Mouse (Mus musculus) neural tube, embryonic 14.5 days (tissue): ENCODE results near the gene Fkbp4. TPM values are rescaled to one million over a fixed set of nuclear protein-coding genes. Genes with fewer than 3 reads are reported as not detected.

ENCODE experiments used
- ATAC-seq: fragments of 200-750 bp; cut with Nextera tagmentation; 2 replicates; pipeline ENCODE4 v1.8.0; 2017; ENCODE audit warnings: low read depth, mild to moderate bottlenecking, moderate TSS enrichment, moderate library complexity
- H3K27ac ChIP-seq: fragments of 300-500 bp; sonication (generic); 2 replicates; pipeline ENCODE4 v1.5.1; 2014; ENCODE audit warnings: low read depth, mild to moderate bottlenecking, control low read depth, low read length, moderate library complexity, mixed read lengths
- H3K27me3 ChIP-seq: fragments of 300-500 bp; sonication (generic); 2 replicates; pipeline ENCODE4 v1.6.1; 2014; ENCODE audit warnings: low read length; ENCODE audit not compliant: control insufficient read depth, insufficient read depth
- H3K36me3 ChIP-seq: fragments of 300-500 bp; sonication (generic); 2 replicates; pipeline ENCODE4 v1.6.1; 2014; ENCODE audit warnings: low read length, mixed read lengths; ENCODE audit not compliant: control insufficient read depth, insufficient read depth
- H3K4me1 ChIP-seq: fragments of 300-500 bp; sonication (generic); 2 replicates; pipeline ENCODE4 v1.6.1; 2014; ENCODE audit warnings: low read length; ENCODE audit not compliant: control insufficient read depth, insufficient read depth
- H3K4me2 ChIP-seq: fragments of 300-500 bp; sonication (generic); 2 replicates; pipeline ENCODE4 v1.6.1; 2014; ENCODE audit warnings: mild to moderate bottlenecking, low read depth, low read length, control low read depth
- H3K4me3 ChIP-seq: fragments of 300-500 bp; sonication (generic); 2 replicates; pipeline ENCODE4 v1.5.1; 2014; ENCODE audit warnings: low read depth, low read length, control low read depth, mixed read lengths
- H3K9ac ChIP-seq: fragments of 300-500 bp; sonication (generic); replicated peaks from 2 replicates; pipeline ENCODE4 v1.6.1; 2014; ENCODE audit warnings: low read depth, mild to moderate bottlenecking, control low read depth, low read length, mixed read lengths
- H3K9me3 ChIP-seq: fragments of 300-500 bp; sonication (generic); 2 replicates; pipeline ENCODE4 v1.6.1; 2016; ENCODE audit warnings: low read length; ENCODE audit not compliant: control insufficient read depth
- WGBS: fragments of 180-500 bp; shearing (Covaris S2); extraction: QIAGEN DNeasy Blood & Tissue Kit; methylation state at CpG from one replicate; pipeline ENCODE4 v1.1.7; 2014; 5-methylcytosine and 5-hydroxymethylcytosine counted together
- polyA plus RNA-seq: library from polyadenylated mRNA; unstranded; fragments of >200 nt; fragmentation: Nextera tagmentation; extraction: Ambion mirVana; gene quantifications from 2 replicates; pipeline ENCODE4 v1.2.1, GENCODE M21; 2014

Gene Fkbp4
- polyA plus RNA-seq, 1 experiment from 2014 or later = 277 TPM

- Histone ChIP-seq H3K36me3 (peaks cover 8% of the 10 kb centered on the region; the same call in 1 of the 2 replicates), H3K4me1 (no peaks in the 10 kb centered on the region), H3K9ac (no peak overlapping the region), H3K27me3 (no peaks in the 10 kb centered on the region), H3K9me3 (no peaks in the 10 kb centered on the region), H3K4me2 (no peak overlapping the region), H3K4me3 (no peak overlapping the region), H3K27ac (no peak overlapping the region)
- WGBS = 93% methylated on average over 1 of the region's 1 CpGs
- no peak for ATAC-seq
Observed at GRCm38 (mm10) chr6:128418076-128418475, 20.4 kb downstream of the Fkbp4 start.

DNA sequence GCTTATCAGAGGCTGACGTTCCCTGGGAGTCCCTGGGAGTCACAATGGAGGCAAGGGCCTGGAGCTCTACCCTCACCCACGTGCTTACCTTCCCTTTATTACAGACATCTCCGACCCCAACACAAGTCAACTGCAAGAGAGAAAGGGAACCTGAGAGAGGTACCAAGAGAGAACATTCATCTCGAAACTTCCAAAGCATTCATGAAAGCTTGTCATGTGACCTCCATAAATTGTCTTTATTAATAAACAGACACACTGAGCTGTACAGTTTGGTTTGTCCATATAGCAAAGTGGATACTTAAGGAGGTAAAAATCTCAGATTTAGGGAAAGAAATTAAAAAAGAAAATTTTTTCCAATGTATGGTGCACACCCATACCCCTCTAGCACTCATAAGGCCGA is 22.3 kb downstream of the Fkbp4 start:
- 94% methylated on average over 5 of the region's 5 CpGs for WGBS
- ATAC-seq = no peak
- Histone ChIP-seq H3K36me3 (peaks cover 22% of the 10 kb centered on the region; the same call in 1 of the 2 replicates), H3K4me2 (no peak overlapping the region), H3K4me3 (no peak overlapping the region), H3K9ac (no peak overlapping the region), H3K27me3 (no peaks in the 10 kb centered on the region), H3K9me3 (no peaks in the 10 kb centered on the region), H3K4me1 (no peaks in the 10 kb centered on the region), H3K27ac (no peak overlapping the region)

DNA sequence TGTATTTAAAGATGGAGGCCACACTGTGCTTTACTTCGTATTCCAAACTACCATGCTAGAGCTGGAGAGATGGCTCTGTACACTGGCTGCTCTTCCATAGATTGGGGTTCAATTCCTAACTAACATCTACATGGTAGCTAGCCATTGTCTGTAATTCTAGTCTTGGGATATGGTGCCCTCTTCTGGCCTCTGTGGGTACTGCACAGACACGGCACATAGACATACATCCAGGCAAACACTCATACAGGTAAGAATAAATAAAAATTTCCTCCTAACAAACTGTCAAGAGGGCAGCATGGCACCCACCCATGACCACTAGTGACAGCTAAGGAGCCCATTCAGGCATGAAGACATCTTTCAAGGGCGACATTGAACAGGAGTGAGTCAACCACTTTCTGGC is 27.4 kb downstream of the Fkbp4 start:
- H3K4me1 ChIP-seq = no peaks in the 10 kb centered on the region
- no peaks in the 10 kb centered on the region for H3K27me3 ChIP-seq
- no peak overlapping the region for H3K9ac ChIP-seq
- no peak overlapping the region for H3K4me3 ChIP-seq
- no peak overlapping the region for H3K27ac ChIP-seq
- no peak overlapping the region for H3K4me2 ChIP-seq
- H3K36me3 ChIP-seq = peaks cover 43% of the 10 kb centered on the region
- 26% methylated on average over 3 of the region's 3 CpGs for WGBS
- H3K9me3 ChIP-seq = no peaks in the 10 kb centered on the region
- ATAC-seq = peak; percentile 47; the same call in 1 of the 2 replicates

- H3K9ac ChIP-seq = no peak overlapping the region
- H3K9me3 ChIP-seq = no peaks in the 10 kb centered on the region
- H3K4me2 ChIP-seq = no peak overlapping the region
- no peaks in the 10 kb centered on the region for H3K4me1 ChIP-seq
- no peak for ATAC-seq
- H3K27me3 ChIP-seq = no peaks in the 10 kb centered on the region
- no peak overlapping the region for H3K27ac ChIP-seq
- no peak overlapping the region for H3K4me3 ChIP-seq
- 97% methylated on average over 13 of the region's 13 CpGs for WGBS
- H3K36me3 ChIP-seq = peaks cover 46% of the 10 kb centered on the region
Observed at GRCm38 (mm10) chr6:128410305-128410704, 28.2 kb downstream of the Fkbp4 start.

DNA sequence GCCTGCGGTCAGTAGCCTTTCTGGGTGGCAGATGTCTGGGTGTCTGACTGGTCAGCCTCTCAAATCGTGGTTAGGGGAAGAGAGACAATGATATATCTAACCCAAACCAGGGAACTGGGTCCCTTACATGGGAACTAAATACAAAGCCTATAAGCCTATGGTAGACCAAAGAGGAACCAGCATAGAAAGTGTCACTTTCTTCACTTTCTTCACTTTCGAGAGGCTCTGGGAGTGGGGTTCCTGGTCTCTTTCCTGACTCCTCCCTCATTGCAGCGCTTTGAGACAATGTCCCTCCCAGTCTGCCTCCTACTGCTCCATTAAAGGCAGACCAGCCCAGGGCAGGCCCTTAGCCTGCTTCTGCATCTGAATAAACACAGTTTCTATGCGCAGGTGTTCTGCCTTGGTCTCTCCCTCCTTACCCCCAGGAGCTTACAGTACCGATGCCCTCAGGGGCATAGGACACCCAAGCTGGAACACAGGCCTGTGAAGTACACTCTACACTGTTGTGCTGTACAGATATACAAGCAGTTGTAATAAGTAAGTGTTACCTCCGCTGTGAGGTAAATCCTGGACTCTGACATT is 29.8 kb downstream of the Fkbp4 start:
- Histone ChIP-seq H3K4me3 (no peak overlapping the region), H3K27ac (no peak overlapping the region), H3K4me2 (no peak overlapping the region), H3K27me3 (no peaks in the 10 kb centered on the region), H3K4me1 (no peaks in the 10 kb centered on the region), H3K9ac (no peak overlapping the region), H3K9me3 (no peaks in the 10 kb centered on the region), H3K36me3 (peaks cover 41% of the 10 kb centered on the region)
- no peak for ATAC-seq
- WGBS = 92% methylated on average over 7 of the region's 7 CpGs

- no peak for ATAC-seq
- H3K27me3 ChIP-seq = no peaks in the 10 kb centered on the region
- WGBS = 70% methylated on average over 5 of the region's 5 CpGs
- H3K4me1 ChIP-seq = 0 out of 2 replicates have a peak, but pooled peaks cover 13% of the 10 kb centered on the region
- no peak overlapping the region for H3K4me2 ChIP-seq
- peaks cover 16% of the 10 kb centered on the region; the same call in 1 of the 2 replicates for H3K36me3 ChIP-seq
- H3K27ac ChIP-seq = no peak overlapping the region
- H3K4me3 ChIP-seq = no peak overlapping the region
- H3K9me3 ChIP-seq = no peaks in the 10 kb centered on the region
- H3K9ac ChIP-seq = no peak overlapping the region
Observed at GRCm38 (mm10) chr6:128404708-128405107, 33.8 kb downstream of the Fkbp4 start.

- 30% methylated on average over 16 of the region's 21 CpGs for whole genome bisulfite sequencing
- H3K27ac ChIP-seq = peak overlapping the region; percentile 65
Observed at GRCm38 (mm10) chr6:128399421-128400185, 38.9 kb downstream of the Fkbp4 start.

DNA sequence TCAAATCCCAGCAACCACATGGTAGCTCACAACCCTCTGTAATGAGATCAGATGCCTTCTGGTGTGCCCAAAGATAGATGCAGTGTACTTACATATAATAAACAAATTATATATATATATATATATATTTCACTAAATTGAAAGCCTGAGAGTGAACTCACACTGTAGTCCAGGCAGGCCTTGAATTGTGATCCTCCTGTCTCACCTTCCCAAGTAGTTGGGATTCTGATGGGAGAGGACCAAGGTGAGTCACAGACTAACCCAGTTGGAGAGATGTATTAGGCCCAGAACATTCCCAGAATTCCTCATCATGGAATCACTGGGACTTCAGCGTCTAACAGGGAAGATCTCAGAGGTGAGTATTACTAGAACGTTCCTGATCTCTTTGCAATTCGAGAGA is 39.5 kb downstream of the Fkbp4 start, which contains the start of gene Nrip2:
Nrip2 (plus strand) TSS at position 301 of the 400 bp plus-strand sequence.
- Histone ChIP-seq H3K36me3 (no peaks in the 10 kb centered on the region), H3K4me2 (peak within 1 kb of the TSS; percentile 51), H3K4me1 (0 out of 2 replicates have a peak, but pooled peaks cover 13% of the 10 kb centered on the region), H3K4me3 (peak within 1 kb of the TSS; percentile 27), H3K9ac (peak within 1 kb of the TSS; percentile 21), H3K27ac (peak within 1 kb of the TSS; percentile 65), H3K27me3 (no peaks in the 10 kb centered on the region), H3K9me3 (no peaks in the 10 kb centered on the region)
- WGBS = 81% methylated on average over 3 of the region's 3 CpGs
- no peak for ATAC-seq

More at GRCm38 (mm10) chr6:128399421-128400185, 38.9 kb downstream of the Fkbp4 start:
- peak; percentile 90 for ATAC-seq
- peak overlapping the region; percentile 51 for H3K4me2 ChIP-seq
- H3K4me1 ChIP-seq = 0 out of 2 replicates have a peak, but pooled peaks cover 13% of the 10 kb centered on the region
- peak overlapping the region; percentile 21 for H3K9ac ChIP-seq
- no peaks in the 10 kb centered on the region for H3K36me3 ChIP-seq
- no peaks in the 10 kb centered on the region for H3K27me3 ChIP-seq
- H3K9me3 ChIP-seq = no peaks in the 10 kb centered on the region
- H3K4me3 ChIP-seq = peak overlapping the region; percentile 27
